ENCODE assay signal across 15 mouse cellular contexts in the genomic region with DNA sequence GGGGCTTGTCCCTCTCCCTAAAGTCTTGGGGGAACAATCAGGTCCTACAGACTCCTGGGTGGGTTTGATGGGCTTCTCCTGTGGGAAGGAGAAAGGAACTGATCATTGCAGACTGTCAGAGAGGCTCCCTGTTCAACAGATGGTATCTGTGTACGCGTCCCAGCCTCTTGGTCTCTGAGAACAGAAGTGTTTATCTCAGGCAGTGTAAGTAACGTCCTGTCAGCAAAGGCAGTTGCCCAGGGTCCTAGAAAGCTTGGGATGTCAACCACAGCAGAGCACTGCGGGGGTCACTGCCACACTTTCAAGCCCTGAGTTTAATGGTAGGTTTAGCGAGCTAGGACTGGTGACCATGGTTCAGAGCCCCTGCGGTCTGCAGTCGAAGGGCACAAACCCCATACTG.
A peak's percentile ranks its signal among the peaks of the same experiment; 100 is the strongest.
DNase-seq lines count a peak whose midpoint lies in the region; ATAC-seq and TF ChIP-seq lines count a peak whose summit lies in the region.
"Had no signal": no experiment of that assay in that cellular context is flagged by ENCODE, and none has a peak within 500 bp of the region (broad histone marks: within the 10 kb centered on the region; RNA-seq: fewer than 3 reads in every experiment).

No protein-coding gene starts in this region.

- peaks cover 8% of the 10 kb centered on the region for H3K4me1 ChIP-seq in forebrain, embryonic 16.5 days (replicated peaks; ENCODE audit: control insufficient read depth, insufficient read depth, low read length)
- 0 out of 2 replicates have a peak, but pooled peaks cover 4% of the 10 kb centered on the region for H3K4me1 ChIP-seq in forebrain, embryonic 10.5 days
- peaks cover 11% of the 10 kb centered on the region for H3K4me1 ChIP-seq in heart, embryonic 16.5 days (ENCODE audit: control insufficient read depth, insufficient read depth, low read length)
- no peaks in the 10 kb centered on the region for H3K4me1 ChIP-seq in lung, postnatal 0 days (ENCODE audit: insufficient read depth, low read depth, low read length)
- H3K4me1 ChIP-seq: hindbrain, embryonic 12.5 days; limb, embryonic 15.5 days had no signal

- H3K27me3 ChIP-seq in forebrain, embryonic 16.5 days (replicated peaks; ENCODE audit: control insufficient read depth, insufficient read depth, low read length) = no peaks in the 10 kb centered on the region
- H3K27me3 ChIP-seq in forebrain, embryonic 10.5 days (ENCODE audit: poor library complexity, severe bottlenecking) = no peaks in the 10 kb centered on the region
- no peaks in the 10 kb centered on the region for H3K27me3 ChIP-seq in heart, embryonic 16.5 days (ENCODE audit: control insufficient read depth, insufficient read depth, low read length)
- no peaks in the 10 kb centered on the region for H3K27me3 ChIP-seq in lung, postnatal 0 days (replicated peaks; ENCODE audit: insufficient read depth, low read length)
- H3K27me3 ChIP-seq: embryonic facial prominence, embryonic 12.5 days; hindbrain, embryonic 12.5 days; limb, embryonic 15.5 days had no signal

- TF ChIP-seq CTCF in lung, postnatal 0 days (IDR thresholded peaks at IDR 0.05) = no peak

- no peak for TF ChIP-seq EP300 in lung, postnatal 0 days (IDR thresholded peaks at IDR 0.05)

- no peak overlapping the region for H3K9ac ChIP-seq in forebrain, embryonic 16.5 days (replicated peaks; ENCODE audit: low read depth, low read length)
- no peak overlapping the region for H3K9ac ChIP-seq in heart, embryonic 16.5 days (ENCODE audit: low read length)
- H3K9ac ChIP-seq in lung, postnatal 0 days (replicated peaks; ENCODE audit: low read depth) = no peak overlapping the region
- H3K9ac ChIP-seq: embryonic facial prominence, embryonic 12.5 days; hindbrain, embryonic 12.5 days; limb, embryonic 15.5 days; liver, embryonic 14.5 days had no signal

- no peaks in the 10 kb centered on the region for H3K9me3 ChIP-seq in forebrain, embryonic 16.5 days (ENCODE audit: control insufficient read depth, low read length)
- H3K9me3 ChIP-seq in forebrain, embryonic 10.5 days = no peaks in the 10 kb centered on the region
- no peaks in the 10 kb centered on the region for H3K9me3 ChIP-seq in heart, embryonic 16.5 days (replicated peaks; ENCODE audit: control insufficient read depth, low read length)
- no peaks in the 10 kb centered on the region for H3K9me3 ChIP-seq in lung, postnatal 0 days (ENCODE audit: low read length)
- H3K9me3 ChIP-seq: embryonic facial prominence, embryonic 12.5 days; hindbrain, embryonic 12.5 days; limb, embryonic 15.5 days had no signal

- H3K4me2 ChIP-seq in forebrain, embryonic 16.5 days (ENCODE audit: low read length) = no peak overlapping the region
- H3K4me2 ChIP-seq in heart, embryonic 16.5 days (ENCODE audit: low read depth, low read length) = no peak overlapping the region
- no peak overlapping the region for H3K4me2 ChIP-seq in lung, postnatal 0 days (replicated peaks; ENCODE audit: low read depth, low read length)
- H3K4me2 ChIP-seq: embryonic facial prominence, embryonic 12.5 days; hindbrain, embryonic 12.5 days; limb, embryonic 15.5 days; midbrain, embryonic 11.5 days had no signal

- DNase-seq in forebrain, embryonic 10.5 days (ENCODE audit: extremely low spot score, low spot score) = no peak
- DNase-seq in heart, postnatal 4 days = no peak
- DNase-seq in lung, postnatal 0 days (ENCODE audit: low spot score) = no peak
- no peak for DNase-seq in lung, adult 18-20 months
- DNase-seq in kidney, postnatal 25 days = no peak
- DNase-seq: gastrocnemius, postnatal 36 days; kidney, adult 18-20 months had no signal

- WGBS in forebrain, embryonic 16.5 days = 75% methylated on average over 7 of the region's 7 CpGs
- WGBS in forebrain, embryonic 10.5 days = 87% methylated on average over 7 of the region's 7 CpGs
- 45% methylated on average over 7 of the region's 7 CpGs for WGBS in heart, embryonic 16.5 days
- WGBS in lung, postnatal 0 days = 43% methylated on average over 7 of the region's 7 CpGs

- ATAC-seq in forebrain, embryonic 16.5 days = 0 out of 2 replicates have a peak, but pooled peaks have one; percentile 15
- no peak for ATAC-seq in heart, embryonic 16.5 days (replicated peaks; ENCODE audit: extremely low read depth, insufficient read depth, low FRiP score)
- ATAC-seq in lung, postnatal 0 days = peak; percentile 41; the same call in 1 of the 2 replicates
- ATAC-seq: CD4-positive, CD25-positive, alpha-beta regulatory T cell, adult 4 months had no signal

- H3K27ac ChIP-seq in forebrain, embryonic 16.5 days (ENCODE audit: low read length) = no peak overlapping the region
- H3K27ac ChIP-seq in forebrain, embryonic 10.5 days = no peak overlapping the region
- peak overlapping the region; percentile 68 for H3K27ac ChIP-seq in heart, embryonic 16.5 days (ENCODE audit: low read length)
- H3K27ac ChIP-seq in lung, postnatal 0 days (ENCODE audit: low read length) = no peak overlapping the region
- H3K27ac ChIP-seq: embryonic facial prominence, embryonic 12.5 days; hindbrain, embryonic 12.5 days; limb, embryonic 15.5 days; liver, embryonic 14.5 days had no signal

- no peak overlapping the region for H3K4me3 ChIP-seq in forebrain, embryonic 16.5 days (replicated peaks; ENCODE audit: low read length)
- no peak overlapping the region for H3K4me3 ChIP-seq in forebrain, embryonic 10.5 days
- no peak overlapping the region for H3K4me3 ChIP-seq in heart, embryonic 16.5 days (ENCODE audit: low read length)
- H3K4me3 ChIP-seq in lung, postnatal 0 days (ENCODE audit: low read depth, low read length) = no peak overlapping the region
- H3K4me3 ChIP-seq: embryonic facial prominence, embryonic 12.5 days; hindbrain, embryonic 12.5 days; limb, embryonic 15.5 days had no signal

- H3K36me3 ChIP-seq in forebrain, embryonic 16.5 days (ENCODE audit: control insufficient read depth, insufficient read depth) = no peaks in the 10 kb centered on the region
- 0 out of 2 replicates have a peak, but pooled peaks cover 5% of the 10 kb centered on the region for H3K36me3 ChIP-seq in forebrain, embryonic 10.5 days (replicated peaks)
- H3K36me3 ChIP-seq in heart, embryonic 16.5 days (ENCODE audit: control insufficient read depth, insufficient read depth) = no peaks in the 10 kb centered on the region
- no peaks in the 10 kb centered on the region for H3K36me3 ChIP-seq in lung, postnatal 0 days (ENCODE audit: insufficient read depth, low read length)
- H3K36me3 ChIP-seq: embryonic facial prominence, embryonic 12.5 days; hindbrain, embryonic 12.5 days; limb, embryonic 15.5 days had no signal
